Mouse (Mus musculus): ENCODE data around the gene Lama2.

- TF ChIP-seq POLR2A (IDR thresholded peaks at IDR 0.05; ENCODE audit: control insufficient read depth, extremely low read depth, insufficient read depth, low read length, poor library complexity) (no peak), CTCF (IDR thresholded peaks at IDR 0.05; ENCODE audit: borderline replicate concordance, control insufficient read depth, extremely low read depth, insufficient read depth, low read length, poor library complexity) (no peak)
Measured at GRCm38 (mm10) chr10:27162364-27162763, 457.2 kb downstream of the Lama2 start.
